Mouse (Mus musculus): ENCODE data around the gene Agmat.

DNA sequence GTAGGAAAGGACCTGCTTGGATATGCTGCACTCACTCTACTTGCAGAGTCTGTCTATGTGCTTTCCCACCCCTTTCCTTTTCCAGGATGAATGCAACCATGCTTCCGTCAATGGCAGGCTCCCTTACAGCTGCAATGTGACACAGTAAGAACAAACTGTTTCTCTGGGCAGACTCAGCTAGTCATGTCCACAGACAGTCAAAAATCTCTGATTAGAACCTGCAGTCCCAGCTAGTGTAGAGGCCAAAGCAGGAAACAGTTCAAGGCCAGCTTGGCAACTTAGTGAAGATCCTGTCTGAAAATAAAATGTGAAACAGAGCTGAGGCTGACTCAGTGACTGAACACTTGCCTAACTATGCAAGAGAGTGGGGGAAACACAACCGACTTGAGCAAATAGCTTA, 41.8 kb upstream of the Agmat start:
- TF ChIP-seq CTCF (IDR thresholded peaks at IDR 0.05) = no peak
- TF ChIP-seq EP300 (IDR thresholded peaks at IDR 0.05) = no peak
